Mouse (Mus musculus) intestine, embryonic 15.5 days (tissue): Measurements from ENCODE around the gene P2rx7. TPM values are rescaled to one million over a fixed set of nuclear protein-coding genes. Genes with fewer than 3 reads are reported as not detected.

Experiments
- polyA plus RNA-seq: library from polyadenylated mRNA; unstranded; fragments of >200 nt; fragmentation: Nextera tagmentation; extraction: Ambion mirVana; gene quantifications from 2 replicates; pipeline ENCODE4 v1.2.1, GENCODE M21; 2015

P2rx7 gene
- polyA plus RNA-seq, 1 experiment from 2014 or later: 2.5 TPM

Other genes with a start within 250 kb of the P2rx7 start
- gene Anapc7, start 222.2 kb upstream of the P2rx7 start, polyA plus RNA-seq: 35.2 and 38.3 TPM in 2 replicates
- gene Atp2a2, start 141.7 kb upstream of the P2rx7 start, polyA plus RNA-seq: 33.8 and 36.1 TPM in 2 replicates
- 23.1 and 28.8 TPM in 2 replicates for gene Ift81, start 29.4 kb upstream of the P2rx7 start, polyA plus RNA-seq
- gene P2rx4, start 63.6 kb downstream of the P2rx7 start, polyA plus RNA-seq: 38.2 and 39.6 TPM in 2 replicates
- 20.5 and 23.8 TPM in 2 replicates for gene Camkk2, start 135.5 kb downstream of the P2rx7 start, polyA plus RNA-seq
- 362 and 376 TPM in 2 replicates for gene Anapc5, start 177.4 kb downstream of the P2rx7 start, polyA plus RNA-seq
- gene Rnf34, start 206.1 kb downstream of the P2rx7 start, polyA plus RNA-seq: 25.9 and 30.7 TPM in 2 replicates